Mouse (Mus musculus): ENCODE results near the gene Orai2.
"Not testable (repeated sequence)": the region's sequence is repeated elsewhere in the genome, so short reads cannot be mapped to it uniquely, and the experiment has no call there.

Orai2 gene

GRCm38 (mm10) chr5:136170512-136171362 lies at the start of gene Orai2:
Gene Orai2 (minus strand): TSS chr5:136170713.
- DNase-seq: peak; percentile 84

GRCm38 (mm10) chr5:136218585-136218984 lies 48.1 kb upstream of the Orai2 start:
- DNase-seq: no peak

GRCm38 (mm10) chr5:136217932-136218381 lies 47.4 kb upstream of the Orai2 start:
- DNase-seq: no peak

- no peak for DNase-seq
Measured at GRCm38 (mm10) chr5:136217004-136217665, 46.6 kb upstream of the Orai2 start.

- DNase-seq: no peak
Measured at GRCm38 (mm10) chr5:136215958-136216357, 45.4 kb upstream of the Orai2 start.

- no peak for DNase-seq
Measured at GRCm38 (mm10) chr5:136215211-136215610, 44.7 kb upstream of the Orai2 start.

GRCm38 (mm10) chr5:136213716-136214115 lies 43.2 kb upstream of the Orai2 start:
- DNase-seq: no peak

- DNase-seq: no peak
Measured at GRCm38 (mm10) chr5:136212716-136213115, 42.2 kb upstream of the Orai2 start.

GRCm38 (mm10) chr5:136211341-136212102 lies 41.0 kb upstream of the Orai2 start:
- not testable (repeated sequence) for DNase-seq

GRCm38 (mm10) chr5:136210549-136210948 lies 40.0 kb upstream of the Orai2 start:
- no peak for DNase-seq

- peak; percentile 74 for DNase-seq
Measured at GRCm38 (mm10) chr5:136201832-136202231, 31.3 kb upstream of the Orai2 start.

- DNase-seq: no peak
Measured at GRCm38 (mm10) chr5:136199526-136199925, 29.0 kb upstream of the Orai2 start.

GRCm38 (mm10) chr5:136198474-136199391 lies 28.2 kb upstream of the Orai2 start, which contains the start of gene Prkrip1:
Gene Prkrip1 (minus strand): TSS chr5:136198963.
- peak; percentile 92 for DNase-seq

- no peak for DNase-seq
Measured at GRCm38 (mm10) chr5:136191870-136192269, 21.4 kb upstream of the Orai2 start.

GRCm38 (mm10) chr5:136186723-136187122 lies 16.2 kb upstream of the Orai2 start:
- DNase-seq: peak; percentile 70

- no peak for DNase-seq
Measured at GRCm38 (mm10) chr5:136183766-136184165, 13.3 kb upstream of the Orai2 start.

GRCm38 (mm10) chr5:136182830-136183229 lies 12.3 kb upstream of the Orai2 start:
- DNase-seq: no peak

GRCm38 (mm10) chr5:136182049-136182448 lies 11.5 kb upstream of the Orai2 start:
- DNase-seq: no peak

- no peak for DNase-seq
Measured at GRCm38 (mm10) chr5:136181197-136181596, 10.7 kb upstream of the Orai2 start.

- DNase-seq: no peak
Measured at GRCm38 (mm10) chr5:136179594-136179993, 9.1 kb upstream of the Orai2 start.

GRCm38 (mm10) chr5:136173606-136174463 lies 3.3 kb upstream of the Orai2 start:
- peak; percentile 59 for DNase-seq
